Mouse (Mus musculus): Measurements from ENCODE around the gene Mblac1. TPM values are rescaled to one million over a fixed set of nuclear protein-coding genes. Genes with fewer than 3 reads are reported as not detected.

Mblac1 gene
- not detected for polyA plus RNA-seq (2017; shearing (Covaris generic))

DNA sequence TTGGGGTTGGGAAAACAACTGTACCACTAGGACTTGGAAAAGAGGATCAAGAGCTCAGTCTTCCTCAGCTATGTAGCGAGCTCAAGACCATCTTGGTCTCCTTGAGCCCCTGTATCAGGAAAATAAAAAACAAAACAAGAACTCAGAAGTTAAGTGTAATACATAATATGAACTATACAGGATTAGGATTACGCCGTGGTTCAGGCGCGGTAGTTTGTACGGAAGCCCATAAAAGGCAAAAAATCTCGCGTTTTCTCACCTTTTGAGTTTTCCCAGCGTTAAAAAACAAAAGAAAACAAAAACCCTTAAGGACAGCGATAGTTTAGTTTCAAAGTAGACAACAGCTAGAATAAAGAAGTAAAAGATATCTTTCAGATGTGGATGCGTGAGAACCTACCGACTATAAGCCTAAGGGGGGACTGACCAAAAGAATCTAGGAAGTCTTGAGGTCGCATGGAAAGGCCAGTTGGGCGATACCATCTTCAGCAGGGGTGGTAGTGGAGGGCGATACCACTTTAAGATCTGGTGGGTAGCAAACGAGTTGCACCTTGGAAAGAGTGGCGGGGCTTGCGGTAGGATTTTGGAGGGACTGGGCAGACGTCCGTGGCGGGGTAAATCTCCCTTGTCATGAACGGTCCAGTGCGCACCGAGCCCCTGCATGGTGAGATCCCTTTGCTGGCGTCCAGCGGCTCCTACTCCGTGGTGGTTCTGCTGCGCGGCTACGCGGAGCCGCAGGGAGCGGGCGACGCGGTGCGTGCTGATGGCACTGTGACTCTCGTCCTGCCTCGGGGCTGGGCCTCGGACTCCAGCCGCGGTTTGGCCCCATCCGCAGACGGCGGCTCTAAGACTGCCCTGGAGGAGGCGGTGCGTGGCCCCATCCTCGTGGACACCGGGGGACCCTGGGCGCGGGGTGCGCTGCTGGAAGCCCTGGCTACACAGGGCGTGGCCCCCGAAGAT, at the start of gene Mblac1:
Gene Mblac1, plus strand, starts transcription at position 544 of the 957 bp plus-strand sequence.

DNA sequence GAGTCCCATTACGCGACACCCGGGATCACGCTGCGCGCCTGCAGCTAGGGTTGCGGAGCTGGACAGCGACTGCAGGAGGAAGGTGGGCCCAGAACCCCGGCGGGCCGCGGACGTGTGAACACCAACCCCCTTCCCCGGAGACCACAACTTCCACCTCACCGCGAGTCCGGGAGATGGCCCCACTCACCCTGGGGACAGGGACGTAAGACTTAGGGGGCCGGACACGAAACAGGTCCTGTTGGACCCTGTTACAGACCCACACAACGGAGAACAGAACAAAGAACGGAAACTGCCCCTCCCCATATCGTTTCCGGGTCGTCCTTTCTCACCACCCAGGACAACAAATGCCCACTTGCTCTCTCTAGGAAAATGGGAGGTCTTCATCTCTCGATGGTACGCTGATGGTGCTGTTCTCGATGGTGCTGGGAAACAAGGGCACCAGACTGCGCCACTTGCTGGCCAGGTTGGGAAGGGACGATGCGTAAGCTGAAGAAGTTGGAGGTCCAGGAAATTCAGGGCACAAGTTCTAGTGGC, 38.6 kb upstream of the Mblac1 start, which contains the start of gene Zfp113:
Gene Zfp113, minus strand, starts transcription at position 302 of the 534 bp plus-strand sequence.

DNA sequence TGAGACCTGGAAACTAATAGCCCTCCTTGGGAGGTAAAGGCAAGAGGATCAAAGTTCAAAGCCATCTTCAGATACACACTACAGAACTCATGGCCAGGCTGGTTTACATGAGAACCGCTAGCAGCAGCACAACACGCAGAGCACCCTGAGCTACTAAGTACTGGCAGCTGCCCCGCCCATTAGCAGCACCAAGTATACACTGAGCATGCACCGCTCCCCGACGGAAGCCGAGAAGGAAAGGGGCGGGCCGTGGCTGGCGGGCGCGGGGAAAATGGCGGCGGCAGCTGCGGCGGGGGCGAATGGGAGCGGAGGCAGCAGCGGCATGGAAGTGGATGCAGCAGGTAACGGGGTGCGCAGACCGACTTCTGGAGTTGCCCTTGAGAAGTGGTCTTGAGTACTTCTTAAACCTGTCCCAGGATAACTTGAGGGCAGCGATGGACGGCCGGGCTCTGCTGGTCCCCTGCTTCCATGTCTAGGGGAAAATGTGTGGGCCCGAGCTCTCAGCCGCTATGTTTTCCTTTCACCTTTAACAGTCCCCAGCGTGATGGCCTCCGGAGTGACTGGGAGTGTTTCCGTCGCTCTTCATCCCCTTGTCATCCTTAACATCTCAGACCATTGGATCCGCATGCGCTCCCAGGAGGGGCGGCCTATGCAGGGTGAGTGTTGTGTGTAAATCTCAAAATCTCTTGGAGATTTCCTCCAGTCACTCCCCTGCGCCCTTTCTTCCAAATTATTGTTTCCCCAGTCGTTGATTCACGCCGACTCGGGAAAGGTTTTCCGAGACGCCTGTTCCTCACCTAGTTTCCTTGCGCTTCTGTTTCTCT, 33.1 kb upstream of the Mblac1 start, which contains the start of gene Cops6:
Gene Cops6, plus strand, starts transcription at position 230 of the 824 bp plus-strand sequence.

DNA sequence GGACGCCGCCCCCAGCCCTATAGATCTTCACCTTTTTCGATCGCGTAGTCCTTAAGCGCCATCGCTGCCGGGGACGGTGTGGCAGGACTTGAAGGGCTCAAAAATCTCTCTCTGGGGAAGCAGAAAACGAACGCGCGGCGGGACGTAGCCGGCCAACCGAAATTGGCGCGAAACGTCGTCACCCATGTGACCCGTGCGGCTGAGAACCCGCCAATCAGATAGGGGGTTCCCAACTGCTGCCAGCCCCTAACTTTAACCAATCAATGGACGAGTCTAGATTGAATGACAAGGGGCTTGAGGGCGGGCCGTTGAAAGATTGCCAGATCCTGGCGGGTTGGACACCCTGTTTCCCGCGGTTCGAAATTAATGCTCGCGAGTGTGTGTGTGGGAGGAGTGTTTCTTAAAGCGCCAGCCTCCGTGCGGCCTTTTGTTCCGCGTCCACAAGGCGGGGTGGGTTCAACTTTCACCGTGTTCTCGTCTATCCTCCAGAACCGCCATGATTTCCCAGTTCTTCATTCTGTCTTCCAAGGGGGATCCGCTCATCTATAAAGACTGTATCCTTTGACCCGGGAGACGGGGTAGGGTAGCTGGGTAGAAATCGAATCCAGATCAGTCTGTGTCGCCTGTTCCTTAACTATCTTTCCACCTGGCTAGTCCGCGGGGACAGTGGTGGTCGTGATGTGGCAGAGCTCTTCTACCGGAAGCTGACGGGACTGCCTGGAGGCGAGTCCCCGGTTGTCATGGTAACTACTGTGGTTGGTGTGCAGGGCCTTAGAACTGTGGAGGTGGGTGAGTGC, 22.2 kb upstream of the Mblac1 start, which contains the start of the genes Ap4m1 and Mcm7:
Gene Ap4m1, plus strand, starts transcription at position 308 of the 797 bp plus-strand sequence.
Gene Mcm7, minus strand, starts transcription at position 728 of the 797 bp plus-strand sequence.

DNA sequence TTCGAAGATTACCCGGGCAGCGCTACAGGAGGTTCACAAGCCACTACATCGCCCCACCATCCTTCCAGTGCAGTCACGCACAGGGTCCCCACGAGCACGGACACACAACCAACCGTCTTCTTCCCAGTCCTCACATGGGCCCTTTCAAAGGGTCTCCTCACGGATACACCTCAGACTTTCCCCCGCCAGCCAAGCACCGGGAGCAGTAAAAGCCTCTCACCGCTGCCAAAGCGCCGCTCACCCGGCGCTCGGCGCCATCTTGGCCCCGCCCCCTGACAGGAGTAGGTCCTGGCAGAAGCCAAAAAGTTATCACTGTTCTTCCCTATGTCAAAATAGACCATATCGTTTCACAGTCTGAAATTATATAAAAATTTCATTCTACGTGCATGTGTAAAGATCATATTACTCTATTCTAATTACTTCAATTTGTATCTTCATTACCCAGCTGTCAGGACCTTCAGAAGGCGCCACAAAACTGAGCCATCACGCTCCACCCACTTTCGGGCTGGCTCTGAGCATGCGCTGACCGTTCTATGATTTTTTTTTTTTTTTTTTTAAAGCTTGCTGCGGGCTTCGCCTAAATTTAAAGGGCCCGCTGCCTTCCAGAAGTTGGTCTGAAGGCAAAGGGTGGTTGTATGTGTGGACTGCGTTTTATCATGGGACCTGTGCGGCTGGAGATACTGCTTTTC, 7.0 kb upstream of the Mblac1 start, which contains the start of the genes Taf6 and Cnpy4:
Gene Taf6, minus strand, starts transcription at position 502 of the 689 bp plus-strand sequence.
Gene Cnpy4, plus strand, starts transcription at position 536 of the 689 bp plus-strand sequence.

DNA sequence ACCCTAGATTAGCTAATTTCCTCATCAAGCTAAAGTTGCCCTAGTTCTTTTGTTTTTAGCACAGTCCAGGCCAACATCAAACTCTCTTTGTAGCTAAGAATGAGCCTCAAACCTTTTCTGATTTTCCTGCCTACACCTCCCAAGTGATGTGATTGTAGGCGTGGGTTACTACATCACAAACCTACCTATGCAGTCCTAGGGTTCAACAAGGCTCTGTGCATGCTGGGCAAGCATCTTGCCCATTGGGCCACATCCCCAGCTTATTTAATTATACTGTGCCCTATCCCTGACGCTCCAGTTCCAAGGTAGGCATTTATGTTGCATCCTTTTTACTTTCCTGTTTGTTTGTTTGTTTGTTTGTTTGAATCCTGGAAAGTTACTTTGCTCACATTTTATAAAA, 31.6 kb downstream of the Mblac1 start, which contains the start of gene Nxpe5:
Gene Nxpe5, plus strand, starts transcription at position 199 of the 400 bp plus-strand sequence.

Other genes with a start within 250 kb of the Mblac1 start
- not detected for gene Gjc3, start 231.2 kb upstream of the Mblac1 start, polyA plus RNA-seq (2017; shearing (Covaris generic))
- gene Azgp1, start 212.8 kb upstream of the Mblac1 start, polyA plus RNA-seq (2017; shearing (Covaris generic)): not detected
- not detected for gene Smok3a, start 173.1 kb upstream of the Mblac1 start, polyA plus RNA-seq (2017; shearing (Covaris generic))
- not detected for gene Smok3b, start 172.9 kb upstream of the Mblac1 start, polyA plus RNA-seq (2017; shearing (Covaris generic))
- gene Smok3c, start 141.1 kb upstream of the Mblac1 start, polyA plus RNA-seq (2017; shearing (Covaris generic)): not detected
- gene Zkscan1, start 109.2 kb upstream of the Mblac1 start, polyA plus RNA-seq (2017; shearing (Covaris generic)): 16.7 TPM
- gene Zscan21, start 77.4 kb upstream of the Mblac1 start, polyA plus RNA-seq (2017; shearing (Covaris generic)): 29.1 TPM
- gene Zfp113, start 38.6 kb upstream of the Mblac1 start, polyA plus RNA-seq (2017; shearing (Covaris generic)): 7.7 TPM
- 129 TPM for gene Cops6, start 33.2 kb upstream of the Mblac1 start, polyA plus RNA-seq (2017; shearing (Covaris generic))
- gene Ap4m1, start 22.3 kb upstream of the Mblac1 start, polyA plus RNA-seq (2017; shearing (Covaris generic)): 11.9 TPM
- gene Mcm7, start 21.9 kb upstream of the Mblac1 start, polyA plus RNA-seq (2017; shearing (Covaris generic)): 108 TPM
- 33.2 TPM for gene Taf6, start 6.9 kb upstream of the Mblac1 start, polyA plus RNA-seq (2017; shearing (Covaris generic))
- 14.6 TPM for gene Cnpy4, start 6.8 kb upstream of the Mblac1 start, polyA plus RNA-seq (2017; shearing (Covaris generic))
- gene Nxpe5, start 31.6 kb downstream of the Mblac1 start, polyA plus RNA-seq (2017; shearing (Covaris generic)): not detected
- gene Lamtor4, start 61.2 kb downstream of the Mblac1 start, polyA plus RNA-seq (2017; shearing (Covaris generic)): 24.9 TPM
- 20.3 TPM for gene BC037034, start 69.7 kb downstream of the Mblac1 start, polyA plus RNA-seq (2017; shearing (Covaris generic))
- 0.22 TPM for gene Gal3st4, start 78.5 kb downstream of the Mblac1 start, polyA plus RNA-seq (2017; shearing (Covaris generic))
- gene Gm43720, start 85.6 kb downstream of the Mblac1 start, polyA plus RNA-seq (2017; shearing (Covaris generic)): not detected
- gene Gpc2, start 85.7 kb downstream of the Mblac1 start, polyA plus RNA-seq (2017; shearing (Covaris generic)): 1.9 TPM
- gene Stag3, start 85.9 kb downstream of the Mblac1 start, polyA plus RNA-seq (2017; shearing (Covaris generic)): 0.27 TPM
- not detected for gene Pvrig, start 147.6 kb downstream of the Mblac1 start, polyA plus RNA-seq (2017; shearing (Covaris generic))
- 15.9 TPM for gene Zfp157, start 247.2 kb downstream of the Mblac1 start, polyA plus RNA-seq (2017; shearing (Covaris generic))